Mouse (Mus musculus) heart, embryonic 14.5 days (tissue): ENCODE measurements around the gene Rflnb. TPM values are rescaled to one million over a fixed set of nuclear protein-coding genes. Genes with fewer than 3 reads are reported as not detected.
A peak's percentile ranks its signal among the peaks of the same experiment; 100 is the strongest.

Experiments used
- ATAC-seq: fragments of 200-750 bp; cut with Nextera tagmentation; 2 replicates; pipeline ENCODE4 v1.8.0; 2017; ENCODE audit warnings: low read depth, moderate TSS enrichment; ENCODE audit not compliant: insufficient number of reproducible peaks, insufficient read depth, low FRiP score
- H3K27ac ChIP-seq, 2 experiments: fragments of 200-500 bp in 1 of 2; fragments of 300-500 bp in 1 of 2; sonication (generic) in 1 of 2; replicated peaks in 1 of 2; 2 replicates each; pipeline ENCODE4 v1.5.1; 2012 to 2014; ENCODE audit warnings: low read depth in 2 of 2, low read length in 2 of 2, control low read depth in 1 of 2, mild to moderate bottlenecking in 1 of 2, mixed read lengths in 1 of 2; ENCODE audit not compliant: control insufficient read depth in 1 of 2, insufficient read depth in 1 of 2
- H3K27me3 ChIP-seq: fragments of 300-500 bp; sonication (generic); 2 replicates; pipeline ENCODE4 v1.6.1; 2014; ENCODE audit warnings: mild to moderate bottlenecking, low read length, control low read depth; ENCODE audit not compliant: control insufficient read depth, insufficient read depth
- H3K36me3 ChIP-seq: fragments of 300-500 bp; sonication (generic); 2 replicates; pipeline ENCODE4 v1.6.1; 2014; ENCODE audit warnings: mild to moderate bottlenecking, control low read depth, low read length, mixed read lengths; ENCODE audit not compliant: control insufficient read depth, insufficient read depth
- H3K4me1 ChIP-seq, 2 experiments: fragments of 200-500 bp in 1 of 2; fragments of 300-500 bp in 1 of 2; sonication (generic) in 1 of 2; 2 replicates each; pipeline ENCODE4 v1.6.1; 2012 to 2014; ENCODE audit warnings: low read length in 2 of 2, control low read depth in 1 of 2, mixed read lengths in 1 of 2; ENCODE audit not compliant: control insufficient read depth in 2 of 2, insufficient read depth in 2 of 2
- H3K4me2 ChIP-seq: fragments of 300-500 bp; sonication (generic); 2 replicates; pipeline ENCODE4 v1.6.1; 2014; ENCODE audit warnings: mild to moderate bottlenecking, low read length
- H3K4me3 ChIP-seq, 2 experiments: fragments of 200-500 bp in 1 of 2; fragments of 300-500 bp in 1 of 2; sonication (generic) in 1 of 2; 2 replicates each; pipeline ENCODE4 v1.5.1; 2012 to 2014; ENCODE audit warnings: low read length in 2 of 2, mild to moderate bottlenecking in 2 of 2, control low read depth in 1 of 2, low read depth in 1 of 2, moderate library complexity in 1 of 2; ENCODE audit not compliant: control insufficient read depth in 1 of 2, insufficient read depth in 1 of 2
- H3K9ac ChIP-seq: fragments of 300-500 bp; sonication (generic); 2 replicates; pipeline ENCODE4 v1.6.1; 2014; ENCODE audit warnings: mild to moderate bottlenecking, low read length
- H3K9me3 ChIP-seq: fragments of 300-500 bp; sonication (generic); 2 replicates; pipeline ENCODE4 v1.6.1; 2016; ENCODE audit warnings: low read length, control low read depth; ENCODE audit not compliant: control insufficient read depth
- WGBS: fragments of 180-500 bp; shearing (Covaris S2); extraction: QIAGEN DNeasy Blood & Tissue Kit; methylation state at CpG from one replicate; pipeline ENCODE4 v1.1.7; 2014; 5-methylcytosine and 5-hydroxymethylcytosine counted together
- polyA plus RNA-seq: library from polyadenylated mRNA; unstranded; fragments of >200 nt; fragmentation: Nextera tagmentation; extraction: Ambion mirVana; gene quantifications from 2 replicates; pipeline ENCODE4 v1.2.1, GENCODE M21; 2014

Gene Rflnb
- polyA plus RNA-seq, 1 experiment from 2014 or later: 11.5 TPM

DNA sequence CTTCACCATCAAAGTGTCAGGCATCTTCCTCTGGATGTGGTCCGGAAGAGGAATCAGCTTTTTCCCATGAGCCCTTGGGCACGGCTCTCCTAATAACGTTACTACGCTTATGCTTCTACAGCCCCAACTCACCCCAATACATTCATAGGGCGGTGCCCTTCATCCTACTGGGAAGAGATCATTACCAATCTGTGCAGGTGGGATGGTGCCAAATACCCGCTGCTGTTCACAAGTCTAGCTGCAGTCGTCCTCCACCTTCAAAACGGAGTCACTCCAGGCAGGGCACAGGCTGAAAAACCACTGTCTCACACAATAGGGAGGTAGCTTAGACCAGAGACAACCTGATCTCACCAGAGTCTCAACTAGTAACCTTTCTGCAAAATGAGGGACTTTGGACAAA, 7.6 kb upstream of the Rflnb start:
- 82% methylated on average over 8 of the region's 8 CpGs for WGBS
- ATAC-seq: no peak

DNA sequence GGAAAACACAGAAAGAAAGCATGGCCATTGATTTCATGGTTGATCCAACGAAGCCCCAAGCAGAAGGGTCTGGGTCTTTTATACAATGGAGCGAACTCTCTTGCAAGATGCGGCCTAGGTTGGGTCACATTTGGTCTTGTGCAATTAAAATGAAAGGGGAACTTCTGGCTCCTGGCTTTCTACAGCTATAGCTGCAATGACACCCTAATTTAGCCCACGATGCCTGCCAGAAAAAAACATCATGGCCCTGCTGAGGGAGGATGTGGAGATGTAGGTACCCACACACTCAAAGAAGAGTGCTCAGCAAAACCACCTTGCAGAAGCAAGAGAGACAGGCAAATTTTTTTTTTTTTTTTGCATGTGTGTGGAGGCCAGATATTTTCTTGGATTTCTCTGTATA, 6.3 kb upstream of the Rflnb start:
- no peak for ATAC-seq
- H3K4me2 ChIP-seq: no peak overlapping the region
- no peaks in the 10 kb centered on the region for H3K9me3 ChIP-seq
- no peaks in the 10 kb centered on the region; the same call in 1 of the 2 replicates for H3K27me3 ChIP-seq
- no peak overlapping the region for H3K27ac ChIP-seq
- H3K4me1 ChIP-seq: no peaks in the 10 kb centered on the region
- H3K4me3 ChIP-seq: no peak overlapping the region
- 84% methylated on average over 4 of the region's 4 CpGs for WGBS
- H3K9ac ChIP-seq: no peak overlapping the region
- H3K36me3 ChIP-seq: no peaks in the 10 kb centered on the region

More for the DNA sequence above, 7.6 kb upstream of the Rflnb start:
- Histone ChIP-seq H3K9me3 (no peaks in the 10 kb centered on the region), H3K4me2 (no peak overlapping the region), H3K36me3 (no peaks in the 10 kb centered on the region), H3K27ac (no peak overlapping the region), H3K27me3 (no peaks in the 10 kb centered on the region), H3K4me3 (no peak overlapping the region), H3K9ac (no peak overlapping the region), H3K4me1 (no peaks in the 10 kb centered on the region)

DNA sequence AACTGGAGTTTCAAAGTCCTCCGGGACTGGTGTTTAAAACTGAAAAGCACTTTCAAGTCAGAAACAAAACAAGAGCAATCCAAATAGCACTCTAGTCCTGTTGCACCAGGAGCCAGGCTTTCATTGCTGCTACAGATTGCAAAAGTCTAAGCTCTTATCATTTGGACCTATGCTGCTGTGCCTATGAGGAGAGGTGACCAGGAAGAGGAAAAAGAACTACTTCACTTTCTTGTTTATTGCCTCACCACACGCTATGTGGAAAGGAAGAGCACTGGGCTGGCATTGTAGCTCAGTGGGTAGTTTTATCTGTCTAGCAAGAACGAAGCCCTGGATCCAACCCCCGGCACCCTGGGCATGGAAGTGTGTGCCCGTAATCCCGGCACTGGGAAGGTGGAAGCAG, 5.8 kb upstream of the Rflnb start:
- 84% methylated on average over 6 of the region's 6 CpGs for WGBS
- no peak overlapping the region for H3K9ac ChIP-seq
- no peaks in the 10 kb centered on the region for H3K9me3 ChIP-seq
- no peak overlapping the region for H3K4me3 ChIP-seq
- no peaks in the 10 kb centered on the region for H3K36me3 ChIP-seq
- ATAC-seq: no peak
- no peaks in the 10 kb centered on the region for H3K4me1 ChIP-seq
- H3K27me3 ChIP-seq: no peaks in the 10 kb centered on the region; the same call in 1 of the 2 replicates
- H3K27ac ChIP-seq: no peak overlapping the region
- H3K4me2 ChIP-seq: no peak overlapping the region

DNA sequence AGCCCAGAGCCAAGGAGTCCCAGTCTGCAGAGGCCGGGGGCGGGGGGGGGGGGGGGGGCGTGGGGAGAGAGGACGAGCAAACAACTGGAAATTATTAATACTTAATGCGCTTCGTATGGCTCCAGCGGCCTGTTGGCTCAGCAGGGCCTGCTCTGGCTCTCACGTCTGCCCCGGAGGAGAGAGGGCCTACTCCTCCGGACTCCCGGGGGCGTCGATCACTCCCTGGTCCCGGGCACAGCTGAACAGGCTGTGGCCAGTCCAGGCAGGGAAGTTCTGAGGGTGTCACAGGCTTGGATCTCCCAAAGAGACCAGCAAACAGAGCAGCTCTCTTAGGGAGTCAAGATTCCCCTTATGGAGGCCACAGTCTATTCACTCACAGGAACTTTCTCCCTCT, 487 bp upstream of the Rflnb start:
- no peak for ATAC-seq
- Histone ChIP-seq H3K27me3 (peaks cover 2% of the 10 kb centered on the region; the same call in 1 of the 2 replicates), H3K27ac (0 out of 4 replicates have a peak overlapping the region, but pooled peaks of 1 of the 2 experiments have one; percentile 55), H3K4me3 (peak overlapping the region; percentile 42 to 70), H3K4me2 (peak overlapping the region; percentile 95), H3K9ac (peak overlapping the region; percentile 76), H3K9me3 (no peaks in the 10 kb centered on the region), H3K4me1 (peaks cover 5 to 9% of the 10 kb centered on the region in 2 experiments; a peak in 3 of 4 replicates), H3K36me3 (peaks cover 3% of the 10 kb centered on the region; the same call in 1 of the 2 replicates)
- WGBS: 8% methylated on average over 10 of the region's 14 CpGs

DNA sequence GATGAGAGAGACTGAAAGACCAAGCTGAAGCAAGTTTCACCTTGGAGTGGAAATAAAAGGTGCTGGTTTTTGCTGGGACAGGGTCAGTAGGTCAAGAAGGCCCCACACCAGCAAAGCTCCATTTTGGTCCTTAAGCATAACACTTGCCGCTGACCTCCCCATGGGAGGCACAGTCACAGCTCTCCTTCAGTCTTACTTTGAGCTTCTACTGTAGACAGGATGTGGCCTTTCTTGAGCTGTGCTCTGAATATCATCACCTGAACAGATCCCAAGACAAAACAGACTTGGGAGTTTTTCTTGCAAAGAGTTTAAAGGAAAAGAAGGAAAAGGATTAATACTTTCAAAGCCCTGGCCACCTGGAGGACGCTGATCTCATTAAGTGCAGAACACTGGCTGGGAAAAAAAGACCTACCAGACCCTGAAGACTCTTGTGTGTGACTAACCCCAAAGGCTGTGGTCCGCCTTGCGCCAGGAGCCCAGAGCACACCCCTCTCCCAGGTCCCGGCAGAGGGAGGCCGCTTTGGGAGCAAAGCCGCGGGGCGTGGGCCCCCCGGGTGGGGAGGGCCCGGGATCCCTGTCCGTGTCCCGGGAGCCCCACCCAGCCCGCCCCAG, 949 bp downstream of the Rflnb start:
- no peaks in the 10 kb centered on the region for H3K9me3 ChIP-seq
- peaks cover 5 to 9% of the 10 kb centered on the region in 2 experiments; a peak in 3 of 4 replicates for H3K4me1 ChIP-seq
- peak overlapping the region; percentile 95 for H3K4me2 ChIP-seq
- 10% methylated on average over 14 of the region's 14 CpGs for WGBS
- peak overlapping the region; percentile 70 to 72 for H3K4me3 ChIP-seq
- H3K27ac ChIP-seq: peak overlapping the region in 1 of 2 experiments; percentile 55; a peak in 1 of 4 replicates
- peaks cover 3% of the 10 kb centered on the region; the same call in 1 of the 2 replicates for H3K36me3 ChIP-seq
- peaks cover 2% of the 10 kb centered on the region; the same call in 1 of the 2 replicates for H3K27me3 ChIP-seq
- no peak for ATAC-seq
- peak overlapping the region; percentile 76 for H3K9ac ChIP-seq

DNA sequence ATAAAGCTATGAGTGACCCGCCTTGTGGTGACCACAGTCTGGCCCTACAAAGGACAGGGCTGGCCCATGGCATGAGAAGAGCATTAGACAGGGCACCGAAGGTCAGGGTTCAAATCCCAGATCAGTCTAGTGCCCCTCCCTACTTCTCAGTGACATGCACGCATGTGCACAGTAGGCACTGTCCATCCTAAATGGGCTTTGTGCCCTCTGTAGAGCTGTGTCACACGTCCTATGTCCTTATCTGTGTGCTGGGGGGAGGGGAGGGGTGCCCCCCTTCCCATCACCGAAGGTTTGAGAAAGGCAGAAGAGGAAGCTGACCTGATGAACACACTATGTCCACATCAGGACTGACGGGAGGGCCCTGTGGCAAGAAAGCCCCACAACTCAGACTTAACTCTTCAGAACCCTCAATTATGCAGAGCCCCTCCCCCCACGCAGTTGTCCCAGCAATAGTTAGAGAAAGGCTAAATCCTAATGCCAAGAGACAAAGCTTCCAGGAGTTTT, 2.5 kb downstream of the Rflnb start:
- Histone ChIP-seq H3K27ac (no peak overlapping the region), H3K9me3 (no peaks in the 10 kb centered on the region), H3K27me3 (peaks cover 2% of the 10 kb centered on the region; the same call in 1 of the 2 replicates), H3K36me3 (peaks cover 3% of the 10 kb centered on the region; the same call in 1 of the 2 replicates), H3K4me2 (no peak overlapping the region), H3K4me1 (peaks cover 5 to 9% of the 10 kb centered on the region in 2 experiments; a peak in 3 of 4 replicates), H3K9ac (no peak overlapping the region), H3K4me3 (no peak overlapping the region)
- no peak for ATAC-seq
- WGBS: 70% methylated on average over 7 of the region's 7 CpGs

DNA sequence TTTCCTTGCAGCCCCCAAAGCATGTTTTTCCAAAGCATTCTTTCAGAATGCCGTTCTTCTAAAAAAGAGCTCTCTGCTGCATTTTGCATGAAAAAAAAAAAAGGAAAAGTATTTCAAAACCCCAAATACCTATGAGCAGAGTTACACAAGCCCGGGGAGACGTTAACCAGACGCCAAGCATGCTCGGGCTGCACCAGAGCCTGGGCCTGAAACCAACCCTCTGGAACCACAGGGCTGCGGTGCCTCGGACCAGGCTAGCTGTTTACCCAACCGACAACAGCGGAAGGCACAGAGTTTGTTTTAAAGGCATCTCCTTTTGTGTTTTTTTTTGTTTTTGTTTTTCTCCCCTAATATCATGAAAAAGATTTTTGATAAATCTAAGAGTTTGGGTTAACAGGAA, 6.7 kb downstream of the Rflnb start:
- no peak for ATAC-seq
- Histone ChIP-seq H3K27me3 (0 out of 2 replicates have a peak, but pooled peaks cover 2% of the 10 kb centered on the region), H3K36me3 (peaks cover 3% of the 10 kb centered on the region; the same call in 1 of the 2 replicates), H3K9ac (no peak overlapping the region), H3K9me3 (no peaks in the 10 kb centered on the region), H3K4me3 (no peak overlapping the region), H3K27ac (no peak overlapping the region), H3K4me2 (no peak overlapping the region), H3K4me1 (no peaks in the 10 kb centered on the region)
- 59% methylated on average over 9 of the region's 9 CpGs for WGBS
